Mouse (Mus musculus) E14TG2a.4 (cell line): Measurements from ENCODE around the gene Acss2.

ENCODE experiments used
- CTCF ChIP-seq: conservative IDR thresholded peaks from 2 replicates; pipeline ENCODE4 v1.5.1; 2014; ENCODE audit warnings: low read length
- NANOG ChIP-seq: IDR thresholded peaks from 2 replicates; pipeline ENCODE4 v1.6.1; 2014; ENCODE audit warnings: borderline replicate concordance, low read length, mixed read lengths
- POU5F1 ChIP-seq: IDR thresholded peaks from 2 replicates; pipeline ENCODE4 v1.6.1; 2014; ENCODE audit warnings: low read length, borderline replicate concordance

DNA sequence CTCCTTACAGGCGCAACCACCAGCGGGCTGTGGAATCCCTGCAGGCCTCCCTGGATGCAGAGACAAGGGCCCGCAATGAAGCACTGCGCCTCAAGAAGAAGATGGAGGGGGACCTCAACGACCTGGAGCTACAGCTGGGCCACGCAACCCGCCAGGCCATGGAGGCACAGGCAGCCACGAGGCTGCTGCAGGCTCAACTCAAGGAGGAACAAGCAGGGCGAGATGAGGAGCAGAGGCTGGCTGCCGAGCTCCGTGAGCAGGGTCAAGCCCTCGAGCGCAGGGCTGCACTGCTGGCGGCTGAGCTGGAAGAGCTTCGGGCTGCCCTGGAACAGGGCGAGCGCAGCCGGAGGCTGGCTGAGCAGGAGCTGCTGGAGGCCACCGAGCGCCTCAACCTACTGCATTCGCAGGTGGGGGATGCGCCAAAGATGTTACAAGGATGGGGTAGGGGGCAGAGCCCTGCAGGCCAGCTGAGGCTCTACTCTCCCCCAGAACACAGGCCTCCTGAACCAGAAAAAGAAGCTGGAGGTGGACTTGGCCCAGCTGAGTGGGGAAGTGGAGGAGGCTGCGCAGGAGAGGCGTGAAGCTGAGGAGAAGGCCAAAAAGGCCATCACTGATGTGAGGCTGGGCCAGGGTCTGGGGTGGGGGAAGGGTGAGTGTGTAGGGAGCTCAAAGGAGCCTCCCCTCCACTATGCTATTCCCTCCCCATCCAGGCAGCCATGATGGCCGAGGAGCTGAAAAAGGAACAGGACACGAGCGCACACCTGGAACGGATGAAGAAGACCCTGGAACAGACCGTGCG lies 114.6 kb downstream of the Acss2 start:
- TF ChIP-seq CTCF (no peak), POU5F1 (no peak), NANOG (no peak)
